Mouse (Mus musculus): Measurements from ENCODE around the gene Akna. TPM values are rescaled to one million over a fixed set of nuclear protein-coding genes. Genes with fewer than 3 reads are reported as not detected.
"Not testable (repeated sequence)": the region's sequence is repeated elsewhere in the genome, so short reads cannot be mapped to it uniquely, and the experiment has no call there.

Gene Akna
- polyA plus RNA-seq, 1 experiment from 2014 or later, result 9.6 TPM

DNA sequence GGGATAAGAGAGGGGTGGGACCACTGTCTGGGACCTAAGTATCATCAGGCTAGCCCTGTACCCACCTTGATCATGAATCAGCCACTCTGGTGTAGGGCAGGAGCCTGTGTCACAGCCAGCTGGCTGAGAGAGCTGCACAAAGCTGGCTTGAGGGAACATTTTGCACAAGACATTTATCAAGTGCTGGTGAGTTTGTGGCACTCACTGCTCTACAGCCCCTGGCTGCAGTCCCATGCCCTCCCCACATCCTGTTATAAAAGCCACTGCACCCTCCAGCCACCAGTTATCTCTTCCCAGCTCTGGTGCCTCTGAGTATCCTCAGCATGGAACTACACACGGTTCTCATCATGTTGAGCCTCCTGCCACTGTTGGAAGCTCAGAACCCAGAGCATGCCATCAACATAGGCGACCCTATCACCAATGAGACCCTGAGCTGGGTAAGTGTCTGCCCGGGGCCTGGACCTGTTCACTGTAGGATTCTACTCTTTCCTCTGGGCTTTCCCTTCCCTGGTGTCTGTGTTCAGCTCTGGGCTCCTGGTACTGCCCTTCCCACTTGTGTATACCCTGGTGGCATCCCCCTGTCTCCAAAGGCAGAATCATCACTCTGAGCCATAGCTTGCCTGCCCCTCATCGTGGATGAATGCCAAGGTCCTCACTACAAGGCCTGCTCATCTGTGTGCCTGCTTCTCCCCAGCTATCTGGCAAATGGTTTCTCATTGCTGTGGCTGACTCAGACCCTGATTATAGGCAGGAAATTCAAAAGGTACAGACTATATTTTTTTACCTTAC, 47.1 kb downstream of the Akna start, which contains the start of gene Orm3:
TSS of gene Orm3 (plus strand) at position 286 of the 789 bp plus-strand sequence.
- Histone ChIP-seq H3K27me3 (no peaks in the 10 kb centered on the region), H3K4me2 (replicated peaks) (no peak within 1 kb of the TSS), H3K4me1 (no peaks in the 10 kb centered on the region), H3K27ac (replicated peaks) (no peak within 1 kb of the TSS), H3K9ac (no peak within 1 kb of the TSS), H3K4me3 (replicated peaks) (no peak within 1 kb of the TSS), H3K36me3 (no peaks in the 10 kb centered on the region), H3K9me3 (replicated peaks) (no peaks in the 10 kb centered on the region)
- WGBS, result 81% methylated on average over 4 of the region's 4 CpGs
- no peak for ATAC-seq (ENCODE audit: insufficient number of reproducible peaks, low FRiP score, low TSS enrichment, low read depth)

DNA sequence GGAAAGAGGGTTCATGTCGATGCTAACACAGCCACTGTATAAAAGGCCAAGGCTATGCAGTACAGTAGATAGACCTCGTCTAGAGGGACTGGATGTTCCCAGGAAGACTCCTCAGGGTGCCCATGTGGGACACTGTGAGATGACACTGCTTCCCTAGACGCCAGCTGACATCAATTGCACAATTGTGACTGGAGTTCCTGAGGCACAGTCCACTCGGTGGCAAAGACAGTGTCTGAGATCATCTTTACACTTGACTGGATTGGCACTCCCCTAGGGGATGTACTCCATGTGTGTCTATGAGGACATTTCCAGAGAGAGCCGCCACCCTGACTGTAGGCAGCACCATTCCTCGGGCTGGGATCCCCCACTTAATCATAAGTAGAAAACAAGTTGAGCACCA, 54.6 kb downstream of the Akna start:
- Histone ChIP-seq H3K4me3 (replicated peaks) (no peak overlapping the region), H3K27me3 (no peaks in the 10 kb centered on the region), H3K4me2 (replicated peaks) (no peak overlapping the region), H3K9me3 (replicated peaks) (no peaks in the 10 kb centered on the region), H3K9ac (no peak overlapping the region), H3K4me1 (peaks cover 3% of the 10 kb centered on the region; the same call in 1 of the 2 replicates), H3K36me3 (no peaks in the 10 kb centered on the region), H3K27ac (replicated peaks) (no peak overlapping the region)
- WGBS, result 62% methylated on average over 6 of the region's 6 CpGs
- ATAC-seq (ENCODE audit: insufficient number of reproducible peaks, low FRiP score, low TSS enrichment, low read depth), result no peak

- no peaks in the 10 kb centered on the region for H3K36me3 ChIP-seq
- H3K4me1 ChIP-seq, result peaks cover 3% of the 10 kb centered on the region; the same call in 1 of the 2 replicates
- no peak overlapping the region for H3K9ac ChIP-seq
- H3K27me3 ChIP-seq, result no peaks in the 10 kb centered on the region
- H3K27ac ChIP-seq (replicated peaks), result no peak overlapping the region
- H3K4me2 ChIP-seq (replicated peaks), result no peak overlapping the region
- H3K4me3 ChIP-seq (replicated peaks), result no peak overlapping the region
- 79% methylated on average over 4 of the region's 4 CpGs for WGBS
- ATAC-seq (ENCODE audit: insufficient number of reproducible peaks, low FRiP score, low TSS enrichment, low read depth), result no peak
- no peaks in the 10 kb centered on the region for H3K9me3 ChIP-seq (replicated peaks)
Observed at GRCm38 (mm10) chr4:63346659-63347058, 56.5 kb downstream of the Akna start.

- no peak overlapping the region for H3K4me3 ChIP-seq (replicated peaks)
- H3K36me3 ChIP-seq, result no peaks in the 10 kb centered on the region
- no peak overlapping the region for H3K9ac ChIP-seq
- H3K9me3 ChIP-seq (replicated peaks), result no peaks in the 10 kb centered on the region
- ATAC-seq (ENCODE audit: insufficient number of reproducible peaks, low FRiP score, low TSS enrichment, low read depth), result no peak
- H3K4me2 ChIP-seq (replicated peaks), result no peak overlapping the region
- no peaks in the 10 kb centered on the region for H3K27me3 ChIP-seq
- no peak overlapping the region for H3K27ac ChIP-seq (replicated peaks)
- peaks cover 3% of the 10 kb centered on the region; the same call in 1 of the 2 replicates for H3K4me1 ChIP-seq
Observed at GRCm38 (mm10) chr4:63345261-63345660, 57.9 kb downstream of the Akna start.

- no peak within 1 kb of the TSS for H3K4me3 ChIP-seq (replicated peaks)
- no peaks in the 10 kb centered on the region for H3K36me3 ChIP-seq
- peaks cover 3% of the 10 kb centered on the region; the same call in 1 of the 2 replicates for H3K4me1 ChIP-seq
- no peak within 1 kb of the TSS for H3K9ac ChIP-seq
- 81% methylated on average over 8 of the region's 8 CpGs for WGBS
- ATAC-seq (ENCODE audit: insufficient number of reproducible peaks, low FRiP score, low TSS enrichment, low read depth), result no peak
- H3K4me2 ChIP-seq (replicated peaks), result no peak within 1 kb of the TSS
- H3K27me3 ChIP-seq, result no peaks in the 10 kb centered on the region
- no peaks in the 10 kb centered on the region for H3K9me3 ChIP-seq (replicated peaks)
- H3K27ac ChIP-seq (replicated peaks), result peak within 1 kb of the TSS; percentile 66
Observed at GRCm38 (mm10) chr4:63344295-63344694, 58.9 kb downstream of the Akna start, which contains the start of gene Orm1. Gene Orm1 (plus strand): TSS chr4:63344560.

DNA sequence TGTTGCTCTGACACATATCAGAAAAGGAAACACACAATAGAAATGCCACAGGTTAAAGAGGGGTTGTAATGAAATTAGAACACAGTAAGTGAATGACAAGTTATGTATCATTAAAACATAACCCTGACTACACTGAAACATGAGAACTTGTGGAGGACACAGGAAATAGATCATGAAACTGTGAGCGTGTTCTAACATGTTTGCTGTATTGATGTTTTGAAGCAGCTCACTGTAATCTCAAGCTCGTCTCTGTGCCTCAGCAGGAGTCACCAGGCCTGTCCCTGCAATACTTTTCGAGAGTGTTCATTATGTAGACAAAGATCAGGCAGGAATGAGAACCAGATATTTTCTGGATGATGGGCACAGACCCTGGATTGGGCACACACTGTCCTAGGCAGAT, 59.5 kb downstream of the Akna start:
- Histone ChIP-seq H3K27ac (replicated peaks) (peak overlapping the region; percentile 66), H3K4me2 (replicated peaks) (no peak overlapping the region), H3K9me3 (replicated peaks) (no peaks in the 10 kb centered on the region), H3K4me1 (peaks cover 3% of the 10 kb centered on the region), H3K4me3 (replicated peaks) (no peak overlapping the region), H3K9ac (no peak overlapping the region), H3K36me3 (no peaks in the 10 kb centered on the region), H3K27me3 (no peaks in the 10 kb centered on the region)
- ATAC-seq (ENCODE audit: insufficient number of reproducible peaks, low FRiP score, low TSS enrichment, low read depth), result no peak
- WGBS, result 37% methylated on average over 3 of the region's 3 CpGs

DNA sequence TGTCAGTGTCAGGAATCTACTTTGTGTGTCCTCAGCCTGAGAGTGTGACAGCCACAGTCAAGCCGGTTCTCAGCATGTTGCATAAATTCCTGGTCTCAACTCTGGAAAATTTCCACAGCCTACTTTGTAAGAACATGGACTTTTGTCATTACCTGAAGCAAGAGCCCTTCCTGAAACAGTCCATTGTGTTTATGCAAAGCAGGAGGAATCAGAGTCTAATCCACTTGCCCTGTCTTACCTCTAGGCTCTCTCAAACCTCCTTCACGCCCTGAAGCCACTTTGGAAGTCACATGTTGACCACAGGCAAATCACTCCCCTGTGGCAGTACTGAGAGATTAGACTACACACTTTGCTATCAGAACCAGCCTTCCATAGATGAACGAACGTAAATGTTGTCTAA, 60.7 kb downstream of the Akna start:
- H3K9me3 ChIP-seq (replicated peaks), result no peaks in the 10 kb centered on the region
- no peak overlapping the region for H3K9ac ChIP-seq
- no peak overlapping the region for H3K4me3 ChIP-seq (replicated peaks)
- ATAC-seq (ENCODE audit: insufficient number of reproducible peaks, low FRiP score, low TSS enrichment, low read depth), result no peak
- no peak overlapping the region for H3K27ac ChIP-seq (replicated peaks)
- no peaks in the 10 kb centered on the region for H3K36me3 ChIP-seq
- no peak overlapping the region for H3K4me2 ChIP-seq (replicated peaks)
- no peaks in the 10 kb centered on the region for H3K27me3 ChIP-seq
- peaks cover 3% of the 10 kb centered on the region for H3K4me1 ChIP-seq
- WGBS, result 62% methylated on average over 4 of the region's 4 CpGs

DNA sequence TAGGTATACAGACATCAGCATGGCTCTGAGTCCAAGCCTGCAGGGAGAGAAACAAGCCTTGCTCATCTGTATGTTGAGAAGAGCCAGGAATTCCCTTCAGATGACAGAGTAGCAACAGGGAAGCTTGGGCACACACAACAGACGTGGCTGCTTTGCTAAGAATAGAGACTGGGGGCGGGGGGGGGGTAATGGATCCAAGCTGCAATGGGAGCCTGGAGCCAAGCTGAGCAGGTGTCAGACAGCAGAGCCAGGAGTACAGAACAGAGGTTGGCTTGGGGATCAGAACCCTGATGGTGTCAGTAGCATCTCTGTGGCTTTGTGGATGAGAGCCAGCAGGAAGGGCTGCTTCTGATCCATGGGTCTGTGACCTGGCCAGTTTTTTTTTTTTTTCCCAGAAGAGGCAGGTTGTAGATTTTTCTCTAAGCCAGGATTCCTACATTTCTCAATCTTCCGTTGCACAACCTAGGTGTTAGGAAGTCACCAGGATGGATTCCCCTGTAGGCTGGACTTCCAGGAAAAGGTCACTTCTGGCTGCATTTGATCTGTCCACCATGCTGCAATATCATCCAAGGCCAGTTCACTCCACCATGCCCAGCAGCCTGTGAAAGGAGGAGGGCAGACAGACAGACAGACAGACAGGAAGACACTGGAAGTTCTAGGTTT, 64.6 kb downstream of the Akna start:
- Histone ChIP-seq H3K4me3 (replicated peaks) (no peak overlapping the region), H3K4me1 (no peaks in the 10 kb centered on the region; the same call in 1 of the 2 replicates), H3K9me3 (replicated peaks) (no peaks in the 10 kb centered on the region), H3K36me3 (0 out of 2 replicates have a peak, but pooled peaks cover 3% of the 10 kb centered on the region), H3K9ac (no peak overlapping the region), H3K27me3 (no peaks in the 10 kb centered on the region), H3K27ac (replicated peaks) (no peak overlapping the region), H3K4me2 (replicated peaks) (no peak overlapping the region)
- no peak for ATAC-seq (ENCODE audit: insufficient number of reproducible peaks, low FRiP score, low TSS enrichment, low read depth)
- 54% methylated on average over 3 of the region's 3 CpGs for WGBS

GRCm38 (mm10) chr4:63333403-63333802, 69.8 kb downstream of the Akna start:
- H3K36me3 ChIP-seq, result peaks cover 35% of the 10 kb centered on the region
- WGBS, result 91% methylated on average over 4 of the region's 4 CpGs
- ATAC-seq (ENCODE audit: insufficient number of reproducible peaks, low FRiP score, low TSS enrichment, low read depth), result no peak

GRCm38 (mm10) chr4:63323275-63323815, 79.8 kb downstream of the Akna start:
- Histone ChIP-seq H3K4me1 (no peaks in the 10 kb centered on the region), H3K27ac (replicated peaks) (peak overlapping the region; percentile 17; the same call in 1 of the 2 replicates), H3K9ac (no peak overlapping the region), H3K9me3 (replicated peaks) (no peaks in the 10 kb centered on the region), H3K27me3 (no peaks in the 10 kb centered on the region), H3K4me2 (replicated peaks) (no peak overlapping the region), H3K36me3 (peaks cover 74% of the 10 kb centered on the region), H3K4me3 (replicated peaks) (no peak overlapping the region)
- ATAC-seq (ENCODE audit: insufficient number of reproducible peaks, low FRiP score, low TSS enrichment, low read depth), result peak; percentile 35; the same call in 1 of the 2 replicates
- 67% methylated on average over 8 of the region's 8 CpGs for WGBS

More at GRCm38 (mm10) chr4:63333403-63333802, 69.8 kb downstream of the Akna start:
- H3K4me2 ChIP-seq (replicated peaks), result no peak overlapping the region
- no peak overlapping the region for H3K9ac ChIP-seq
- no peaks in the 10 kb centered on the region for H3K27me3 ChIP-seq
- H3K4me3 ChIP-seq (replicated peaks), result no peak overlapping the region
- no peak overlapping the region for H3K27ac ChIP-seq (replicated peaks)
- H3K4me1 ChIP-seq, result no peaks in the 10 kb centered on the region; the same call in 1 of the 2 replicates
- H3K9me3 ChIP-seq (replicated peaks), result no peaks in the 10 kb centered on the region

DNA sequence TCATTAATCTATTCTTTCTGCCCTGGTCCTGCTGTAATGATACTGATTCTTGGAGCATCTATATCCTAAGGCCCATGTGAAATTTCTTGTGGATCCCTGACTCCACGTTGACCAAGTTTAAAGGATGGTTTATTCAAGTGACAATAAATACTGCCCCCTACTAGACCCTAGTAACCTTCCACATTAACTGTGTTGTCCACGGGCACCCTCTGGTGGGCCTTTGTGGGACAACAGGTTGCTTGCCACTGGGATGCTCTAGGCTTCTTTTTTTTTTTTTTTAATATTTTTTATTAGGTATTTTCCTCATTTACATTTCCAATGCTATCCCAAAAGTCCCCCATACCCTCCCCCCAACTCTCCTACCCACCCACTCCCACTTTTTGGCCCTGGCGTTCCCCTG, 83.6 kb downstream of the Akna start:
- WGBS, result 25% methylated on average over 3 of the region's 3 CpGs
- not testable (repeated sequence) for H3K9me3 ChIP-seq (replicated peaks); H3K27me3 ChIP-seq; H3K4me2 ChIP-seq (replicated peaks); H3K9ac ChIP-seq; H3K4me3 ChIP-seq (replicated peaks); H3K27ac ChIP-seq (replicated peaks); ATAC-seq (ENCODE audit: insufficient number of reproducible peaks, low FRiP score, low TSS enrichment, low read depth)
- peaks cover 63% of the 10 kb centered on the region for H3K36me3 ChIP-seq
- peaks cover 20% of the 10 kb centered on the region; the same call in 1 of the 2 replicates for H3K4me1 ChIP-seq

All from embryonic facial prominence, embryonic 15.5 days (tissue).